Mouse (Mus musculus) intestine, embryonic 14.5 days (tissue): Measurements from ENCODE around the gene Smpd2. TPM values are rescaled to one million over a fixed set of nuclear protein-coding genes. Genes with fewer than 3 reads are reported as not detected.

Source experiments
- ATAC-seq: fragments of 200-750 bp; cut with Nextera tagmentation; replicated peaks from 2 replicates; pipeline ENCODE4 v1.8.0; 2017; ENCODE audit warnings: low read depth, moderate number of reproducible peaks, moderate TSS enrichment, moderate library complexity; ENCODE audit not compliant: low FRiP score, low TSS enrichment
- DNase-seq: peaks from one replicate; pipeline ENCODE4 v3.0.0-alpha.2; 2018; ENCODE audit warnings: low spot score
- H3K27ac ChIP-seq: fragments of 300-500 bp; sonication (generic); 2 replicates; pipeline ENCODE4 v1.5.1; 2014; ENCODE audit warnings: low read depth, mild to moderate bottlenecking, control low read depth
- H3K27me3 ChIP-seq: fragments of 300-500 bp; sonication (generic); replicated peaks from 2 replicates; pipeline ENCODE4 v1.6.1; 2014; ENCODE audit warnings: low read length, control low read depth; ENCODE audit not compliant: control insufficient read depth, insufficient read depth
- H3K36me3 ChIP-seq: fragments of 300-500 bp; sonication (generic); 2 replicates; pipeline ENCODE4 v1.6.1; 2014; ENCODE audit warnings: low read length, control low read depth; ENCODE audit not compliant: control insufficient read depth, insufficient read depth
- H3K4me1 ChIP-seq: fragments of 300-500 bp; sonication (generic); replicated peaks from 2 replicates; pipeline ENCODE4 v1.6.1; 2014; ENCODE audit warnings: low read length, control low read depth, mixed read lengths; ENCODE audit not compliant: control insufficient read depth, insufficient read depth
- H3K4me2 ChIP-seq: fragments of 300-500 bp; sonication (generic); 2 replicates; pipeline ENCODE4 v1.6.1; 2014; ENCODE audit warnings: low read length
- H3K4me3 ChIP-seq: fragments of 300-500 bp; sonication (generic); 2 replicates; pipeline ENCODE4 v1.5.1; 2014; ENCODE audit warnings: low read depth, low read length, control low read depth, mixed read lengths
- H3K9ac ChIP-seq: fragments of 300-500 bp; sonication (generic); 2 replicates; pipeline ENCODE4 v1.6.1; 2014; ENCODE audit warnings: mild to moderate bottlenecking, low read length
- H3K9me3 ChIP-seq: fragments of 300-500 bp; sonication (generic); 2 replicates; pipeline ENCODE4 v1.6.1; 2016; ENCODE audit warnings: low read length, control low read depth; ENCODE audit not compliant: control insufficient read depth
- WGBS: fragments of 180-500 bp; shearing (Covaris S2); extraction: QIAGEN DNeasy Blood & Tissue Kit; methylation state at CpG from one replicate; pipeline ENCODE4 v1.1.7; 2014; 5-methylcytosine and 5-hydroxymethylcytosine counted together
- polyA plus RNA-seq: library from polyadenylated mRNA; unstranded; fragments of >200 nt; fragmentation: Nextera tagmentation; extraction: Ambion mirVana; gene quantifications from 2 replicates; pipeline ENCODE4 v1.2.1, GENCODE M21; 2014

Smpd2 gene
- polyA plus RNA-seq, 1 experiment from 2014 or later = 55.5 TPM

- DNase-seq = no peak
- H3K27ac ChIP-seq = no peak overlapping the region
Observed at GRCm38 (mm10) chr10:41473782-41474468, 16.2 kb downstream of the Smpd2 start.

GRCm38 (mm10) chr10:41472962-41473481 lies 17.1 kb downstream of the Smpd2 start:
- no peak for ATAC-seq
- H3K9ac ChIP-seq = no peak overlapping the region
- H3K27me3 ChIP-seq = no peaks in the 10 kb centered on the region
- H3K4me3 ChIP-seq = no peak overlapping the region
- peaks cover 11% of the 10 kb centered on the region for H3K4me1 ChIP-seq
- H3K27ac ChIP-seq = no peak overlapping the region
- WGBS = 75% methylated on average over 5 of the region's 5 CpGs
- DNase-seq = no peak
- H3K9me3 ChIP-seq = no peaks in the 10 kb centered on the region
- no peak overlapping the region for H3K4me2 ChIP-seq
- no peaks in the 10 kb centered on the region for H3K36me3 ChIP-seq

More at GRCm38 (mm10) chr10:41473782-41474468, 16.2 kb downstream of the Smpd2 start:
- Histone ChIP-seq H3K4me1 (peaks cover 11% of the 10 kb centered on the region), H3K9me3 (no peaks in the 10 kb centered on the region), H3K27me3 (no peaks in the 10 kb centered on the region), H3K36me3 (peaks cover under 1% of the 10 kb centered on the region; the same call in 1 of the 2 replicates), H3K4me2 (no peak overlapping the region), H3K4me3 (no peak overlapping the region), H3K9ac (no peak overlapping the region)
- WGBS = 72% methylated on average over 6 of the region's 6 CpGs
- ATAC-seq = no peak

DNA sequence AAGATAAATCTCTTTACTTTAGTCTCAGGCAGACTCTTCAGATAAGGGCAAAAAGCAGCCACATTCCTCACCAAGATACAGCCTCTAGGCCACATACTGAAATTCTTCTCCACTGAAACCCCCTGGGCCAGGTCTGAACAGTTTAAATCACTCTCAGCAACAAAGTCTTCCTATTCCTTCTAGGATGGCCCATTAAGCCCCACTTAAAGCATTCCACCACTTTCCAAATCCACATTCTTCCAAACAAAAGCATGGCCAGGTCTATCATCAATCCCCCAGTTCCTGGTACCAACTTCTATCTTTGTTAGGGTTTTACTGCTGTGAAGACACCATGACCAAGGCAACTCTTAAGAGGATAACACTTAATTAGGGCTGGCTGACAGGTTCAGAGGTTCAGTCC lies 17.6 kb downstream of the Smpd2 start:
- no peak for DNase-seq
- no peaks in the 10 kb centered on the region for H3K36me3 ChIP-seq
- H3K4me2 ChIP-seq = no peak overlapping the region
- H3K9me3 ChIP-seq = no peaks in the 10 kb centered on the region
- no peak for ATAC-seq
- no peak overlapping the region for H3K27ac ChIP-seq
- H3K9ac ChIP-seq = no peak overlapping the region
- H3K4me3 ChIP-seq = no peak overlapping the region
- H3K27me3 ChIP-seq = no peaks in the 10 kb centered on the region
- H3K4me1 ChIP-seq = peaks cover 11% of the 10 kb centered on the region; the same call in 1 of the 2 replicates

DNA sequence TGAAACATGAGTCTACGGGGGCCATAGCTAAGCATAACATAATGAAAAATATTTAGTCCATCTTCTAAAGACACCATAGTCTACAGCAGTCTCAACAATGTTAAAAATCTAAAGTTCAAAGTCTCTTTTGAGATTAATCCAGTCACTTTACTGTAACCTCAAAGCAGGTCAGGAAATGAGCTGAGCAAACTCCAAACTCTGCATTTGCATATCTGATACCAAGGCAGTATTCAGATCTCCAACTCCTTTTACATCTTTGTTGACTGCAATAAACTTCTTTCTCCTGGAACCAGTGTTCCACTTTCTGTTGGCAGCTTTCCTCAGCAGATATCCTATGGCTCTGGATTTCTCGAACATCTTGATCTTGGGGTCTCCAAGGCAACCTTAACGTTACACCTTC lies 19.5 kb downstream of the Smpd2 start:
- no peak overlapping the region for H3K4me3 ChIP-seq
- 0 out of 2 replicates have a peak, but pooled peaks cover 3% of the 10 kb centered on the region for H3K4me1 ChIP-seq
- 92% methylated on average over 3 of the region's 3 CpGs for WGBS
- no peak for DNase-seq
- no peaks in the 10 kb centered on the region for H3K9me3 ChIP-seq
- H3K9ac ChIP-seq = no peak overlapping the region
- no peaks in the 10 kb centered on the region for H3K27me3 ChIP-seq
- ATAC-seq = no peak
- no peak overlapping the region for H3K4me2 ChIP-seq
- peaks cover 6% of the 10 kb centered on the region for H3K36me3 ChIP-seq
- H3K27ac ChIP-seq = no peak overlapping the region

GRCm38 (mm10) chr10:41467325-41467724 lies 22.8 kb downstream of the Smpd2 start:
- no peak overlapping the region for H3K4me2 ChIP-seq
- no peak overlapping the region for H3K9ac ChIP-seq
- ATAC-seq = no peak
- no peaks in the 10 kb centered on the region for H3K9me3 ChIP-seq
- 48% methylated on average over 6 of the region's 6 CpGs for WGBS
- H3K4me1 ChIP-seq = no peaks in the 10 kb centered on the region
- no peaks in the 10 kb centered on the region for H3K27me3 ChIP-seq
- no peak overlapping the region for H3K27ac ChIP-seq
- peaks cover 29% of the 10 kb centered on the region for H3K36me3 ChIP-seq
- H3K4me3 ChIP-seq = no peak overlapping the region
- DNase-seq = no peak

DNA sequence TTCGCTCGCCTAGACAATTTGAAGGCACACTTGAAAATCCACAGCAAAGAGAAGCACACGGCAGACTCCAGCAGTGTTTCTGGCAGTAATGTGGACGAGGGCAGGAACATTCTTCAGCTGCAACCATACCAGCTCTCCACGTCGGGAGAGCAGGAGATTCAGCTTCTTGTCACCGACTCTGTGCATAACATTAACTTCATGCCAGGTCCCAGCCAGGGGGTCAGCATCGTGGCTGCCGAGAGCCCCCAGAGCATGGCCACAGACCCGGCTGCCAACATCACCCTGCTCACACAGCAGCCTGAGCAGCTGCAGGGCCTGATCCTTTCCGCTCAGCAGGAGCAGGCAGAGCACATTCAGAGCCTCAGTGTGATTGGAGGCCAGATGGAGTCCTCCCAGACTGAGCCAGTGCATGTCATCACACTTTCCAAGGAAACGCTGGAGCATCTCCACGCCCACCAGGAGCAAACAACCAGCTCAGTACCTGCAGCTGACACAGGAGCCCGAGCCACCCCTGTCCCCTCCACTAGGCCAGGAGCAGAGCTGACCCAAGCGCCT lies 25.7 kb downstream of the Smpd2 start:
- Histone ChIP-seq H3K9me3 (no peaks in the 10 kb centered on the region), H3K4me1 (no peaks in the 10 kb centered on the region), H3K36me3 (peaks cover 54% of the 10 kb centered on the region), H3K27ac (no peak overlapping the region), H3K27me3 (no peaks in the 10 kb centered on the region), H3K9ac (no peak overlapping the region), H3K4me3 (no peak overlapping the region), H3K4me2 (no peak overlapping the region)
- 62% methylated on average over 15 of the region's 15 CpGs for WGBS
- DNase-seq (no peak), ATAC-seq (no peak)

- Histone ChIP-seq H3K4me2 (no peak overlapping the region), H3K36me3 (peaks cover 81% of the 10 kb centered on the region), H3K27me3 (no peaks in the 10 kb centered on the region), H3K4me1 (no peaks in the 10 kb centered on the region), H3K9me3 (no peaks in the 10 kb centered on the region), H3K9ac (no peak overlapping the region), H3K27ac (no peak overlapping the region), H3K4me3 (no peak overlapping the region)
- 92% methylated on average over 3 of the region's 3 CpGs for WGBS
- ATAC-seq = no peak
- no peak for DNase-seq
Observed at GRCm38 (mm10) chr10:41461057-41461722, 29.0 kb downstream of the Smpd2 start.

DNA sequence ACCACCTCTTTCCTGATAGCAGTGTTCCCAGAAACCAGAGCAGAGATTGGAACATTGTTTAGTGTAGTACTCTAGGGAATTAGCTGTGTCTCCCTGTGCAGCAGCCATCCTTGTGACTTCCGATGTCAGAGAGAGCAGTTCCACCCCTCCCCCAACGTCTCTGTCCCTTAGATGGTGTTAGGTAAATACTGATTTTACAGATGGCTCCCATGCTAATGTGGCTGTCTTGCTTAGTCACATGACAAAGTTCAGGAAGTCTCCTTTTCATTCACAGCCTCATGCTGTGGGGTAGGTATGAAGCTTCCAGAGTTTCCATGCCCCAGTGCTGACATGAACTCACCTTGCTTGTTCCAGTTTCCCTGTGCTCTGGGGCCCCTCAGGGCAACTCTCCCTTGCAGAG lies 29.7 kb downstream of the Smpd2 start:
- no peak for ATAC-seq
- H3K27me3 ChIP-seq = no peaks in the 10 kb centered on the region

More for the DNA sequence above, 29.7 kb downstream of the Smpd2 start:
- Histone ChIP-seq H3K27ac (no peak overlapping the region), H3K4me1 (no peaks in the 10 kb centered on the region), H3K9me3 (no peaks in the 10 kb centered on the region), H3K4me2 (no peak overlapping the region), H3K36me3 (peaks cover 81% of the 10 kb centered on the region), H3K4me3 (no peak overlapping the region), H3K9ac (no peak overlapping the region)
- no peak for DNase-seq
- WGBS = 18% methylated on average over 2 of the region's 2 CpGs
